Mouse (Mus musculus): ENCODE results near the gene Ap3b1. TPM values are rescaled to one million over a fixed set of nuclear protein-coding genes. Genes with fewer than 3 reads are reported as not detected.

The Ap3b1 gene
- polyA plus RNA-seq, 1 experiment: 40.2 TPM

DNA sequence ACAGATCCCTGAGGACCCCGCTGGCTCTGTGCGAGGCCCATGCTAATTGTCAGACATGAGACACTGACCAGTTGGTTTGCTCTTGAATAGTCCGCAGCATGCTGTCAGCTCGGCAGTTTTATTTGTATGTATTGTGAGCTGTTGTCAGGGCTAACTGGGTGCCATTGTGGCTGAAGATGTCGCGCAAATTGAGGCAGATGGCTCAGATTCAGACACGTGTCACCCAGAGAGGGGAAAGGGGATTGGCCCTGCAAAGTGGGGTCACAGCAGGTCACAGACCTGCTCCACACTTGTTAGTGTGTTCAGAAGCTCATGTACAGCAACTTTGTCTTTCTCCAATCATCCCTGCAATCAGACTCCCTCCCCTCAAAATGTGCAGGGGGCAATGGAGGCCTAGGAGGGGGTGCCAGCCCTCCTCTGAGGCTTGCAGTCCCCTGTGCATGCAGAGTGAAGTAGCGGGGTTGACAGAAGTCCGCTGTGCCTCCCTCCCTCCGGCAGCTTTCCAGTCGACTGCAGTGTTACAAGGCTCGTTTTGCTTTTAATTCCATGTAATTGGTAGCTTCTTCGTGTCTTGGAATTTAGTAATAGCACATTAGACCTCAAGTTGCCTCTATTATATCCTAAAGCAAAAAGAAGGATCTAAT, 205.7 kb downstream of the Ap3b1 start:
- no peak for TF ChIP-seq CTCF (IDR thresholded peaks at IDR 0.05; ENCODE audit: extremely low read depth, insufficient read depth, low read length)
- no peak for TF ChIP-seq POLR2A (IDR thresholded peaks at IDR 0.05; ENCODE audit: extremely low read depth, insufficient read depth, low read length)
- H3K4me3 ChIP-seq (ENCODE audit: insufficient read depth, low read length): no peak overlapping the region
- no peaks in the 10 kb centered on the region; the same call in 1 of the 2 replicates for H3K4me1 ChIP-seq (ENCODE audit: control insufficient read depth, insufficient read depth, low read length)
- no peak overlapping the region for H3K27ac ChIP-seq (ENCODE audit: insufficient read depth, low read length)

DNA sequence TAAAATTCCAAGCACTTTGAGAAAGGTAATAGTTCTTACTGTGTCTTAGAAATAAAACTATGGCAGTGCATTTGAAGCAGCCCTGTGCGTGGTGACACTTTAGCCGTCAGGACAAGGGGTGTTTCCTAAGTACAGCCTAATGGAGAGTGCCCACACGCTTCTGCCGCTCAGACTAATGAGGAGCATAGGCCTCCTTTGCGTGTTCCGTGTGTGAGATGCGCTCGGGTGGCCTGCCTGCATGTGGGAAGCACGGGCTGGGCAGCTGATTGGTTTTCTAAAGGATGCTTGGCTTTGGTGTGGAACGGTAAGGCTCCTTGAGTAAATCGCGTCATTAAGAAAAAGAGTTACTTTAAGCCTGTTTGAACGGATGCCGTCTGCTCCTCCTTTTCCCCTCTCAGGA, 206.4 kb downstream of the Ap3b1 start:
- H3K4me1 ChIP-seq (ENCODE audit: control insufficient read depth, insufficient read depth, low read length): no peaks in the 10 kb centered on the region; the same call in 1 of the 2 replicates
- no peak overlapping the region for H3K4me3 ChIP-seq (ENCODE audit: insufficient read depth, low read length)
- no peak overlapping the region for H3K27ac ChIP-seq (ENCODE audit: insufficient read depth, low read length)
- TF ChIP-seq CTCF (IDR thresholded peaks at IDR 0.05; ENCODE audit: extremely low read depth, insufficient read depth, low read length) (no peak), POLR2A (IDR thresholded peaks at IDR 0.05; ENCODE audit: extremely low read depth, insufficient read depth, low read length) (no peak)

- no peak overlapping the region for H3K4me3 ChIP-seq (ENCODE audit: insufficient read depth, low read length)
- no peak for TF ChIP-seq CTCF (IDR thresholded peaks at IDR 0.05; ENCODE audit: extremely low read depth, insufficient read depth, low read length)
- no peak for TF ChIP-seq POLR2A (IDR thresholded peaks at IDR 0.05; ENCODE audit: extremely low read depth, insufficient read depth, low read length)
- no peak overlapping the region for H3K27ac ChIP-seq (ENCODE audit: insufficient read depth, low read length)
- no peaks in the 10 kb centered on the region; the same call in 1 of the 2 replicates for H3K4me1 ChIP-seq (ENCODE audit: control insufficient read depth, insufficient read depth, low read length)
Observed at GRCm38 (mm10) chr13:94565616-94566015, 206.9 kb downstream of the Ap3b1 start.

GRCm38 (mm10) chr13:94567739-94568138, 209.0 kb downstream of the Ap3b1 start:
- Histone ChIP-seq H3K4me3 (ENCODE audit: insufficient read depth, low read length) (no peak overlapping the region), H3K27ac (ENCODE audit: insufficient read depth, low read length) (no peak overlapping the region), H3K4me1 (ENCODE audit: control insufficient read depth, insufficient read depth, low read length) (no peaks in the 10 kb centered on the region; the same call in 1 of the 2 replicates)
- no peak for TF ChIP-seq CTCF (IDR thresholded peaks at IDR 0.05; ENCODE audit: extremely low read depth, insufficient read depth, low read length)
- TF ChIP-seq POLR2A (IDR thresholded peaks at IDR 0.05; ENCODE audit: extremely low read depth, insufficient read depth, low read length): no peak

DNA sequence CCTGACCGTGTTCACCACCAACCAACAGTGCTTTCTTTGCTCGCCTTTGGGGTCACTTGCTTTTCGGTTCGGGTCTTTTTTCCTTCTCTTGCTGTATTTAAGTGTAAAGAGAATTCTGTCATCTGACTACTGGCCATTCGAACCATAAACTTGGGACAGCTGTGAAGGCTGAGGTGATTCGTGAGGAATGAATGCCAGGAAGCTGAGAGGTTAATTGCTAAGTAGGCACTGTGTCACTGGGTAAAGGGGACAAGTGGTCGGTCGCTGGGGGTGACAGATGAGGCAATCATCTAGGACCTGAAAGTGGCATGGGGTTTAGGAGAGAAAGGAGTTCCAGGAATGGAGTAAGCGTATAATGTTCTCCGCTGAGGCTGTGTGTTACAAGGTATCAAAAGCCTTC, 212.2 kb downstream of the Ap3b1 start:
- Histone ChIP-seq H3K4me1 (ENCODE audit: control insufficient read depth, insufficient read depth, low read length) (no peaks in the 10 kb centered on the region), H3K4me3 (ENCODE audit: insufficient read depth, low read length) (no peak overlapping the region), H3K27ac (ENCODE audit: insufficient read depth, low read length) (no peak overlapping the region)
- TF ChIP-seq CTCF (IDR thresholded peaks at IDR 0.05; ENCODE audit: extremely low read depth, insufficient read depth, low read length) (no peak), POLR2A (IDR thresholded peaks at IDR 0.05; ENCODE audit: extremely low read depth, insufficient read depth, low read length) (no peak)

DNA sequence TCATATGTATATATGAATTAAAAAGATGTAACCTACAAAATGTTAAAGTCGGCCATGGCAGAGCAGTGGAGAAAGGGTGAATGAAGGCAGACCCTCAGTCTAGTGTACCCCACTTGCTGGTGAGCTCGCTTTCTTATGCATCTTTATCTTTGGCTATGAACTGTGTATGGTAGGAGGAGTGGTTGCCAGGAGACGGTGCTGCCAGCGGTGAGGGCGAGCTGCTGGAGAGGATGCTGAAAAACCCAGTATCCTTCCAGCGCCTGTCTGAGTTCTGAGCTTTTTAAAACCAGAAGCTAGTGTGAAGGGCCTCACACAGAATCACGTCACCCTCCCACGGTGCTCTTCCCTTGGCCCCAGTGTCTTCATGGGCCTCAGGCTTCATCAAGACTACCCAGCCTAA, 214.6 kb downstream of the Ap3b1 start:
- TF ChIP-seq POLR2A (IDR thresholded peaks at IDR 0.05; ENCODE audit: extremely low read depth, insufficient read depth, low read length): no peak
- no peak for TF ChIP-seq CTCF (IDR thresholded peaks at IDR 0.05; ENCODE audit: extremely low read depth, insufficient read depth, low read length)
- H3K4me1 ChIP-seq (ENCODE audit: control insufficient read depth, insufficient read depth, low read length): no peaks in the 10 kb centered on the region

GRCm38 (mm10) chr13:94573833-94574232, 215.1 kb downstream of the Ap3b1 start:
- H3K4me1 ChIP-seq (ENCODE audit: control insufficient read depth, insufficient read depth, low read length): no peaks in the 10 kb centered on the region
- H3K27ac ChIP-seq (ENCODE audit: insufficient read depth, low read length): no peak overlapping the region
- no peak for TF ChIP-seq CTCF (IDR thresholded peaks at IDR 0.05; ENCODE audit: extremely low read depth, insufficient read depth, low read length)

More for the DNA sequence above, 214.6 kb downstream of the Ap3b1 start:
- Histone ChIP-seq H3K27ac (ENCODE audit: insufficient read depth, low read length) (no peak overlapping the region), H3K4me3 (ENCODE audit: insufficient read depth, low read length) (no peak overlapping the region)

GRCm38 (mm10) chr13:94575607-94576398, 217.0 kb downstream of the Ap3b1 start:
- H3K27ac ChIP-seq (ENCODE audit: insufficient read depth, low read length): no peak overlapping the region
- H3K4me3 ChIP-seq (ENCODE audit: insufficient read depth, low read length): no peak overlapping the region
- TF ChIP-seq CTCF (IDR thresholded peaks at IDR 0.05; ENCODE audit: extremely low read depth, insufficient read depth, low read length) (no peak), POLR2A (IDR thresholded peaks at IDR 0.05; ENCODE audit: extremely low read depth, insufficient read depth, low read length) (no peak)
- no peaks in the 10 kb centered on the region for H3K4me1 ChIP-seq (ENCODE audit: control insufficient read depth, insufficient read depth, low read length)

More at GRCm38 (mm10) chr13:94573833-94574232, 215.1 kb downstream of the Ap3b1 start:
- H3K4me3 ChIP-seq (ENCODE audit: insufficient read depth, low read length): no peak overlapping the region

GRCm38 (mm10) chr13:94576399-94577176, 217.8 kb downstream of the Ap3b1 start:
- Histone ChIP-seq H3K4me1 (ENCODE audit: control insufficient read depth, insufficient read depth, low read length) (no peaks in the 10 kb centered on the region), H3K4me3 (ENCODE audit: insufficient read depth, low read length) (no peak overlapping the region), H3K27ac (ENCODE audit: insufficient read depth, low read length) (no peak overlapping the region)
- TF ChIP-seq POLR2A (IDR thresholded peaks at IDR 0.05; ENCODE audit: extremely low read depth, insufficient read depth, low read length): no peak
- no peak for TF ChIP-seq CTCF (IDR thresholded peaks at IDR 0.05; ENCODE audit: extremely low read depth, insufficient read depth, low read length)
